Mouse (Mus musculus) CH12.LX (cell line): ENCODE results near the gene Pkdrej. TPM values are rescaled to one million over a fixed set of nuclear protein-coding genes. Genes with fewer than 3 reads are reported as not detected.

Experiments used
- DNase-seq: peaks from one replicate; pipeline ENCODE4 v3.0.0-alpha.2; 2013; ENCODE audit errors: extremely low read depth
- H3K27ac ChIP-seq: 2 replicates; pipeline ENCODE4 v1.5.1; 2012; ENCODE audit warnings: low read depth, mild to moderate bottlenecking, control low read depth, moderate library complexity; ENCODE audit not compliant: insufficient read depth
- H3K27me3 ChIP-seq: replicated peaks from 2 replicates; pipeline ENCODE3; 2012; ENCODE audit warnings: inconsistent platforms
- H3K36me3 ChIP-seq, 2 experiments: replicated peaks in 1 of 2; 2 replicates each; pipeline versions ENCODE3 to v1.6.1; 2012; ENCODE audit warnings: inconsistent platforms in 1 of 2, low read length in 1 of 2, mild to moderate bottlenecking in 1 of 2, mixed read lengths in 1 of 2, moderate library complexity in 1 of 2; ENCODE audit not compliant: control insufficient read depth in 1 of 2, insufficient read depth in 1 of 2
- H3K4me1 ChIP-seq, 2 experiments: 2 replicates each; pipeline ENCODE4 v1.6.1; 2012; ENCODE audit warnings: inconsistent platforms in 1 of 2, moderate library complexity in 1 of 2; ENCODE audit not compliant: insufficient read depth in 2 of 2, control insufficient read depth in 1 of 2
- H3K4me2 ChIP-seq: 2 replicates; pipeline ENCODE4 v1.6.1; 2012; ENCODE audit warnings: low read depth, mild to moderate bottlenecking, control low read depth; ENCODE audit not compliant: poor library complexity, insufficient read depth, severe bottlenecking
- H3K4me3 ChIP-seq, 3 experiments: fragments of 150-350 bp in 1 of 3; sonication (generic) in 1 of 3; replicated peaks in 1 of 3; 2 replicates each; pipeline versions ENCODE3 to v1.5.1; 2011 to 2012; ENCODE audit warnings: low read depth in 2 of 3, low read length in 2 of 3, mild to moderate bottlenecking in 2 of 3, moderate library complexity in 2 of 3, control low read depth in 1 of 3, improper control_type of control experiment in 1 of 3, inconsistent platforms in 1 of 3, mixed read lengths in 1 of 3; ENCODE audit not compliant: poor library complexity in 1 of 3
- H3K79me2 ChIP-seq: replicated peaks from 2 replicates; pipeline ENCODE4 v1.6.1; 2012; ENCODE audit warnings: mild to moderate bottlenecking, moderate library complexity; ENCODE audit not compliant: control insufficient read depth, poor library complexity, insufficient read depth, severe bottlenecking; ENCODE audit errors: extremely low read depth
- H3K9ac ChIP-seq: 2 replicates; pipeline ENCODE4 v1.6.1; 2012; ENCODE audit warnings: low read depth, mild to moderate bottlenecking, control low read depth, moderate library complexity; ENCODE audit not compliant: insufficient read depth
- H3K9me3 ChIP-seq: replicated peaks from 2 replicates; pipeline ENCODE3; 2012; ENCODE audit warnings: low read length, inconsistent platforms, mixed read lengths
- CHD1 ChIP-seq: IDR thresholded peaks from 2 replicates; pipeline ENCODE4 v1.6.1; 2012; ENCODE audit warnings: low read depth, low read length, improper control_type of control experiment, inconsistent platforms
- CHD2 ChIP-seq: IDR thresholded peaks from 2 replicates; pipeline ENCODE4 v1.6.1; 2011; ENCODE audit warnings: low read length, improper control_type of control experiment
- E2F4 ChIP-seq: IDR thresholded peaks from 2 replicates; pipeline ENCODE4 v1.6.1; 2011; ENCODE audit warnings: low read depth, low read length, improper control_type of control experiment; ENCODE audit not compliant: insufficient replicate concordance
- ELF1 ChIP-seq: IDR thresholded peaks from 2 replicates; pipeline ENCODE4 v1.6.1; 2014; ENCODE audit warnings: low read depth, mild to moderate bottlenecking, inconsistent platforms, low read length, improper control_type of control experiment
- ETS1 ChIP-seq: conservative IDR thresholded peaks from 2 replicates; pipeline ENCODE4 v1.6.1; 2012; ENCODE audit warnings: low read depth, mild to moderate bottlenecking, inconsistent platforms, low read length, improper control_type of control experiment, moderate library complexity
- GABPA ChIP-seq: IDR thresholded peaks from 2 replicates; pipeline ENCODE4 v1.6.1; 2012; ENCODE audit warnings: low read depth, low read length, improper control_type of control experiment, inconsistent platforms; ENCODE audit not compliant: insufficient replicate concordance
- HCFC1 ChIP-seq: IDR thresholded peaks from 2 replicates; pipeline ENCODE4 v1.6.1; 2012; ENCODE audit warnings: low read depth, mild to moderate bottlenecking, inconsistent platforms, low read length, improper control_type of control experiment
- IRF4 ChIP-seq: IDR thresholded peaks from 2 replicates; pipeline ENCODE4 v1.6.1; 2014; ENCODE audit warnings: low read depth, mild to moderate bottlenecking, inconsistent platforms, low read length, improper control_type of control experiment
- KAT2A ChIP-seq: IDR thresholded peaks from 2 replicates; pipeline ENCODE4 v1.6.1; 2012; ENCODE audit warnings: low read length, improper control_type of control experiment, inconsistent platforms; ENCODE audit not compliant: insufficient replicate concordance
- MAZ ChIP-seq: IDR thresholded peaks from 2 replicates; pipeline ENCODE4 v1.6.1; 2012; ENCODE audit warnings: low read depth, mild to moderate bottlenecking, inconsistent platforms, low read length, improper control_type of control experiment, moderate library complexity
- MXI1 ChIP-seq: IDR thresholded peaks from 2 replicates; pipeline ENCODE4 v1.6.1; 2011; ENCODE audit warnings: mild to moderate bottlenecking, low read depth, low read length, improper control_type of control experiment
- MYC ChIP-seq: IDR thresholded peaks from 2 replicates; pipeline ENCODE4 v1.6.1; 2011; ENCODE audit warnings: low read depth, mild to moderate bottlenecking, improper control_type of control experiment, low read length
- NRF1 ChIP-seq: IDR thresholded peaks from 2 replicates; pipeline ENCODE4 v1.6.1; 2014; ENCODE audit warnings: low read depth, mild to moderate bottlenecking, inconsistent platforms, low read length, improper control_type of control experiment, moderate library complexity
- PAX5 ChIP-seq: IDR thresholded peaks from 2 replicates; pipeline ENCODE4 v1.6.1; 2012; ENCODE audit warnings: low read length, inconsistent platforms, mixed read lengths
- POLR2A ChIP-seq: IDR thresholded peaks from 2 replicates; pipeline ENCODE4 v1.6.1; 2011; ENCODE audit warnings: low read depth, mild to moderate bottlenecking, improper control_type of control experiment, low read length
- SIN3A ChIP-seq: IDR thresholded peaks from 2 replicates; pipeline ENCODE4 v1.6.1; 2012; ENCODE audit warnings: low read length, improper control_type of control experiment, inconsistent platforms
- SMC3 ChIP-seq: IDR thresholded peaks from 2 replicates; pipeline ENCODE4 v1.6.1; 2011; ENCODE audit warnings: low read depth, low read length, improper control_type of control experiment
- ZC3H11A ChIP-seq: IDR thresholded peaks from 2 replicates; pipeline ENCODE4 v1.6.1; 2012; ENCODE audit warnings: low read depth, mild to moderate bottlenecking, inconsistent platforms, low read length, improper control_type of control experiment
- ZKSCAN1 ChIP-seq: IDR thresholded peaks from 2 replicates; pipeline ENCODE4 v1.6.1; 2012; ENCODE audit warnings: low read depth, inconsistent platforms, low read length, improper control_type of control experiment, borderline replicate concordance
- ZNF384 ChIP-seq: IDR thresholded peaks from 2 replicates; pipeline ENCODE4 v1.6.1; 2012; ENCODE audit warnings: low read depth, low read length, improper control_type of control experiment, inconsistent platforms
- dilution Hi-C: fragments of 300-500 bp; cut with MboI; formaldehyde crosslinking; loops from 2 replicates; pipeline ENCODE4 v1.14.3; 2020; ENCODE audit warnings: low sequenced_read_pairs; ENCODE audit not compliant: extremely low pct_unique_long_range_greater_than_20kb, extremely low pct_ligation_motif_present
- in situ Hi-C: fragments of 300-500 bp; cut with MboI; formaldehyde crosslinking; loops from 3 replicates; pipeline ENCODE4 v1.14.3; 2019; ENCODE audit warnings: low sequenced_read_pairs, low pct_ligation_motif_present, low pct_unique_long_range_greater_than_20kb, mixed read lengths
- polyA plus RNA-seq: library from polyadenylated mRNA; unstranded; fragments of >175 nt; gene quantifications from 2 replicates; pipeline ENCODE4 v1.2.1, GENCODE M21; 2012; ENCODE audit warnings: low read depth; ENCODE audit not compliant: insufficient read length
- total RNA-seq, 2 experiments: library from RNA; depleted of rRNA; stranded (reverse); fragments of 300-350 nt in 1 of 2; fragments of >200 nt in 1 of 2; gene quantifications; 2 replicates each; pipeline ENCODE4 v1.2.3; 2012 to 2014

The Pkdrej gene
- total and polyA plus RNA-seq, 3 experiments = not detected

GRCm38 (mm10) chr15:85845071-85845470, 23.5 kb upstream of the Pkdrej start:
- DNase-seq = no peak
- dilution Hi-C loops = no loop called here
- Histone ChIP-seq H3K4me2 (no peak overlapping the region), H3K4me3 (no peak overlapping the region), H3K9ac (no peak overlapping the region), H3K79me2 (no peaks in the 10 kb centered on the region), H3K27ac (no peak overlapping the region), H3K4me1 (peaks cover 0 to 18% of the 10 kb centered on the region in 2 experiments; a peak in 3 of 4 replicates), H3K9me3 (no peaks in the 10 kb centered on the region), H3K36me3 (peaks cover 0 to 48% of the 10 kb centered on the region in 2 experiments), H3K27me3 (no peaks in the 10 kb centered on the region)
- no peak for TF ChIP-seq MAZ
- no peak for TF ChIP-seq MYC
- no peak for TF ChIP-seq HCFC1
- TF ChIP-seq CHD2 = no peak
- no peak for TF ChIP-seq ELF1
- TF ChIP-seq PAX5 = no peak
- no peak for TF ChIP-seq POLR2A
- TF ChIP-seq ZKSCAN1 = no peak
- TF ChIP-seq IRF4 = no peak
- TF ChIP-seq ZNF384 = no peak
- TF ChIP-seq NRF1 = no peak
- TF ChIP-seq ETS1 = no peak
- TF ChIP-seq GABPA = no peak
- TF ChIP-seq ZC3H11A = no peak
- in situ Hi-C loops = no loop called here

DNA sequence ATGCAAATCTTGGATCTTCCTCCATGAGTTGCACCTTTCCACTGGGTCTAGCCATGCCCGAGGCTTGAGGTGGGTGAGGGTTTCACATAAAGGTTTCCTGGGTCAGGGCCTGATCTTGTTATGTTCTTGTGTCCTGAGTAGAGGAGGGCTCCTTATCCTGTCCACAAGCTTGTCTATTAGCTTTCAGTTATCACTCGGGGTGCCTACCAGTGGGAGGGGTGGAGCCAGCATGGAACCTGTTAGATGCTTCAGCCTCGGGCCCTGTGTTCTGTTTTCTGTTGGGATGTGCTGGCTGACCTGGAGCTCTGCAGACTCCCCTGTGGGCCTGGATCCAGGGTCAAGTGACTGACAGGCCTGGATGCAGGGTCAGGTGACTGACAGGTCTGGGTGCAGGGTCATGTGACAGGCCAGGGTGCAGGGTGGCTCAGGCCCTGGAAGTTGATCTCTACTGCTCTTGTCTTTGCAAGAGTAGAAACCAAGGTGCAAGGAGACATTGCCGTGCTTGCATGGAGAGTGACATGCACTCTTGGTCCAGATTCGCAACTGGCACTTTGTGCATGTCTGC, 20.3 kb upstream of the Pkdrej start:
- Histone ChIP-seq H3K79me2 (no peaks in the 10 kb centered on the region), H3K9ac (no peak overlapping the region), H3K9me3 (no peaks in the 10 kb centered on the region), H3K4me1 (peaks cover 0 to 4% of the 10 kb centered on the region in 2 experiments; a peak in 1 of 4 replicates), H3K4me3 (no peak overlapping the region), H3K27ac (no peak overlapping the region), H3K36me3 (peaks cover 0 to 48% of the 10 kb centered on the region in 2 experiments), H3K4me2 (no peak overlapping the region), H3K27me3 (no peaks in the 10 kb centered on the region)
- TF ChIP-seq KAT2A (no peak), SIN3A (no peak), ELF1 (no peak), ZC3H11A (no peak), E2F4 (no peak), MXI1 (no peak), IRF4 (no peak), SMC3 (no peak), CHD1 (no peak)
- no peak for DNase-seq
- dilution Hi-C loops = no loop called here
- in situ Hi-C loops = no loop called here
